Mouse (Mus musculus) CH12.LX (cell line): Measurements from ENCODE around the gene Hoxa7. TPM values are rescaled to one million over a fixed set of nuclear protein-coding genes. Genes with fewer than 3 reads are reported as not detected.

Experiments
- DNase-seq: peaks from one replicate; pipeline ENCODE4 v3.0.0-alpha.2; 2013; ENCODE audit errors: extremely low read depth
- H3K27ac ChIP-seq: 2 replicates; pipeline ENCODE4 v1.5.1; 2012; ENCODE audit warnings: low read depth, mild to moderate bottlenecking, control low read depth, moderate library complexity; ENCODE audit not compliant: insufficient read depth
- H3K27me3 ChIP-seq: replicated peaks from 2 replicates; pipeline ENCODE3; 2012; ENCODE audit warnings: inconsistent platforms
- H3K36me3 ChIP-seq, 2 experiments: replicated peaks in 1 of 2; 2 replicates each; pipeline versions ENCODE3 to v1.6.1; 2012; ENCODE audit warnings: inconsistent platforms in 1 of 2, low read length in 1 of 2, mild to moderate bottlenecking in 1 of 2, mixed read lengths in 1 of 2, moderate library complexity in 1 of 2; ENCODE audit not compliant: control insufficient read depth in 1 of 2, insufficient read depth in 1 of 2
- H3K4me1 ChIP-seq, 2 experiments: 2 replicates each; pipeline ENCODE4 v1.6.1; 2012; ENCODE audit warnings: inconsistent platforms in 1 of 2, moderate library complexity in 1 of 2; ENCODE audit not compliant: insufficient read depth in 2 of 2, control insufficient read depth in 1 of 2
- H3K4me2 ChIP-seq: 2 replicates; pipeline ENCODE4 v1.6.1; 2012; ENCODE audit warnings: low read depth, mild to moderate bottlenecking, control low read depth; ENCODE audit not compliant: poor library complexity, insufficient read depth, severe bottlenecking
- H3K4me3 ChIP-seq, 3 experiments: fragments of 150-350 bp in 1 of 3; sonication (generic) in 1 of 3; replicated peaks in 1 of 3; 2 replicates each; pipeline versions ENCODE3 to v1.5.1; 2011 to 2012; ENCODE audit warnings: low read depth in 2 of 3, low read length in 2 of 3, mild to moderate bottlenecking in 2 of 3, moderate library complexity in 2 of 3, control low read depth in 1 of 3, improper control_type of control experiment in 1 of 3, inconsistent platforms in 1 of 3, mixed read lengths in 1 of 3; ENCODE audit not compliant: poor library complexity in 1 of 3
- H3K79me2 ChIP-seq: replicated peaks from 2 replicates; pipeline ENCODE4 v1.6.1; 2012; ENCODE audit warnings: mild to moderate bottlenecking, moderate library complexity; ENCODE audit not compliant: control insufficient read depth, poor library complexity, insufficient read depth, severe bottlenecking; ENCODE audit errors: extremely low read depth
- H3K9ac ChIP-seq: 2 replicates; pipeline ENCODE4 v1.6.1; 2012; ENCODE audit warnings: low read depth, mild to moderate bottlenecking, control low read depth, moderate library complexity; ENCODE audit not compliant: insufficient read depth
- H3K9me3 ChIP-seq: replicated peaks from 2 replicates; pipeline ENCODE3; 2012; ENCODE audit warnings: low read length, inconsistent platforms, mixed read lengths
- CHD2 ChIP-seq: IDR thresholded peaks from 2 replicates; pipeline ENCODE4 v1.6.1; 2011; ENCODE audit warnings: low read length, improper control_type of control experiment
- EP300 ChIP-seq: IDR thresholded peaks from 2 replicates; pipeline ENCODE4 v1.6.1; 2011; ENCODE audit warnings: low read length, improper control_type of control experiment
- GABPA ChIP-seq: IDR thresholded peaks from 2 replicates; pipeline ENCODE4 v1.6.1; 2012; ENCODE audit warnings: low read depth, low read length, improper control_type of control experiment, inconsistent platforms; ENCODE audit not compliant: insufficient replicate concordance
- HCFC1 ChIP-seq: IDR thresholded peaks from 2 replicates; pipeline ENCODE4 v1.6.1; 2012; ENCODE audit warnings: low read depth, mild to moderate bottlenecking, inconsistent platforms, low read length, improper control_type of control experiment
- IRF4 ChIP-seq: IDR thresholded peaks from 2 replicates; pipeline ENCODE4 v1.6.1; 2014; ENCODE audit warnings: low read depth, mild to moderate bottlenecking, inconsistent platforms, low read length, improper control_type of control experiment
- JUN ChIP-seq: IDR thresholded peaks from 2 replicates; pipeline ENCODE4 v1.6.1; 2011; ENCODE audit warnings: low read depth, mild to moderate bottlenecking, low read length, improper control_type of control experiment, moderate library complexity; ENCODE audit not compliant: insufficient read depth
- JUND ChIP-seq: conservative IDR thresholded peaks from 2 replicates; pipeline ENCODE4 v1.6.1; 2011; ENCODE audit warnings: low read depth, low read length, improper control_type of control experiment
- KAT2A ChIP-seq: IDR thresholded peaks from 2 replicates; pipeline ENCODE4 v1.6.1; 2012; ENCODE audit warnings: low read length, improper control_type of control experiment, inconsistent platforms; ENCODE audit not compliant: insufficient replicate concordance
- MAX ChIP-seq: IDR thresholded peaks from 2 replicates; pipeline ENCODE4 v1.6.1; 2011; ENCODE audit warnings: low read length, improper control_type of control experiment
- MAZ ChIP-seq: IDR thresholded peaks from 2 replicates; pipeline ENCODE4 v1.6.1; 2012; ENCODE audit warnings: low read depth, mild to moderate bottlenecking, inconsistent platforms, low read length, improper control_type of control experiment, moderate library complexity
- MEF2A ChIP-seq: IDR thresholded peaks from 2 replicates; pipeline ENCODE4 v1.6.1; 2014; ENCODE audit warnings: low read depth, mild to moderate bottlenecking, inconsistent platforms, low read length, improper control_type of control experiment, borderline replicate concordance
- MXI1 ChIP-seq: IDR thresholded peaks from 2 replicates; pipeline ENCODE4 v1.6.1; 2011; ENCODE audit warnings: mild to moderate bottlenecking, low read depth, low read length, improper control_type of control experiment
- MYC ChIP-seq: IDR thresholded peaks from 2 replicates; pipeline ENCODE4 v1.6.1; 2011; ENCODE audit warnings: low read depth, mild to moderate bottlenecking, improper control_type of control experiment, low read length
- NELFE ChIP-seq: IDR thresholded peaks from 2 replicates; pipeline ENCODE4 v1.6.1; 2011; ENCODE audit warnings: low read depth, low read length, improper control_type of control experiment
- NRF1 ChIP-seq: IDR thresholded peaks from 2 replicates; pipeline ENCODE4 v1.6.1; 2014; ENCODE audit warnings: low read depth, mild to moderate bottlenecking, inconsistent platforms, low read length, improper control_type of control experiment, moderate library complexity
- PAX5 ChIP-seq: IDR thresholded peaks from 2 replicates; pipeline ENCODE4 v1.6.1; 2012; ENCODE audit warnings: low read length, inconsistent platforms, mixed read lengths
- RAD21 ChIP-seq: IDR thresholded peaks from 2 replicates; pipeline ENCODE4 v1.6.1; 2011; ENCODE audit warnings: low read depth, mild to moderate bottlenecking, low read length, improper control_type of control experiment, moderate library complexity
- RCOR1 ChIP-seq: conservative IDR thresholded peaks from 2 replicates; pipeline ENCODE4 v1.6.1; 2012; ENCODE audit warnings: low read depth, mild to moderate bottlenecking, inconsistent platforms, low read length, improper control_type of control experiment
- TCF12 ChIP-seq: IDR thresholded peaks from 2 replicates; pipeline ENCODE4 v1.6.1; 2014; ENCODE audit warnings: low read depth, mild to moderate bottlenecking, inconsistent platforms, low read length, improper control_type of control experiment
- UBTF ChIP-seq: IDR thresholded peaks from 2 replicates; pipeline ENCODE4 v1.6.1; 2012; ENCODE audit warnings: low read depth, mild to moderate bottlenecking, inconsistent platforms, low read length, improper control_type of control experiment, moderate library complexity
- ZMIZ1 ChIP-seq: IDR thresholded peaks from 2 replicates; pipeline ENCODE4 v1.6.1; 2012; ENCODE audit warnings: low read depth, mild to moderate bottlenecking, inconsistent platforms, low read length, improper control_type of control experiment
- dilution Hi-C: fragments of 300-500 bp; cut with MboI; formaldehyde crosslinking; loops from 2 replicates; pipeline ENCODE4 v1.14.3; 2020; ENCODE audit warnings: low sequenced_read_pairs; ENCODE audit not compliant: extremely low pct_unique_long_range_greater_than_20kb, extremely low pct_ligation_motif_present
- in situ Hi-C: fragments of 300-500 bp; cut with MboI; formaldehyde crosslinking; loops from 3 replicates; pipeline ENCODE4 v1.14.3; 2019; ENCODE audit warnings: low sequenced_read_pairs, low pct_ligation_motif_present, low pct_unique_long_range_greater_than_20kb, mixed read lengths
- polyA plus RNA-seq: library from polyadenylated mRNA; unstranded; fragments of >175 nt; gene quantifications from 2 replicates; pipeline ENCODE4 v1.2.1, GENCODE M21; 2012; ENCODE audit warnings: low read depth; ENCODE audit not compliant: insufficient read length
- total RNA-seq, 2 experiments: library from RNA; depleted of rRNA; stranded (reverse); fragments of 300-350 nt in 1 of 2; fragments of >200 nt in 1 of 2; gene quantifications; 2 replicates each; pipeline ENCODE4 v1.2.3; 2012 to 2014

The Hoxa7 gene
- total and polyA plus RNA-seq, 3 experiments, result 1.0 to 1.4 (median 1.1) TPM

GRCm38 (mm10) chr6:52226569-52227257, 5.1 kb upstream of the Hoxa7 start:
- dilution Hi-C loops, result no loop called here

DNA sequence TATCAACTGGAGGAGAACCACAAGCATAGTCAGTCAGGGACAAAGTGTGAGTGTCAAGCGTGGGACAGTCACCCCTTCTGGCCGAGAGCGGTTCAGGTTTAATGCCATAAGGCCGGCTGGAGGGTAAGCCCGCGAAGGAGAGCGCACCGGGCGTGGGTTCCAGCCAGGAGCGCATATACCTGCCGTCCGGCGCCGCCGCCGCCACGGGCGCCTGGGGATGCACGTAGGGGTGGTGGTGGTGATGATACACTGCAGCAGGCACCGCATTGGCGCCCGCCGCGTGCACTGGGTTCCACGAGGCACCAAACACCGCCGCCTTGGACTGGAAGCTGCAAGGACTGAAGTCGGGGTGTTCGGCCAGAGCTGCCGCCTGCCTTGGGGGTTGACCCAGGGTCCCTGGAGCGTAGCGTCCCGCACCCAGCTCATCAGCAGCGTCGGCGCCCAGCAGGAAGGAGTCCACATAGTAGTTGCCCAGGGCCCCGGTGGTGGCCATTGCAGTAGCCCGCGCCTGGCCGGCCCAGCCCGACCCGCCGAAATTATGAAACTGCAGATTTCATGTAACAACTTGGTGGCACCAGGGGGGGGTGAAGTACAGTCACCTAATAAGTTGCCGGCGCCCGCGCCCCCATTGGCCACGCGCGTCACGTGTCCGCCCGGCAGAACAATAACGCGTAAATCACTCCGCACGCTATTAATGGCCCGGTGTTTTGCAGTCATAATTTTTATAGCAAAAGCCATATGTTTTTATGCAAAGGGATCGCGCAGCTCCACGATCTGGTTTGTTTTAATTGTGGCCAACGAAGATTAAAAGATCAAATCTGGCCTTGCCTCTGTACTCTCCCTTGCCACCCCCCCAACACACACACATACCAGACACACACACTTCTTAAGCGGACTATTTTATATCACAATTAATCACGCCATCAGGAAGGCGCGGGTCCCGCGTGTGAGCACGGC, 4.2 kb upstream of the Hoxa7 start:
- in situ Hi-C loops (loop anchor here (10.0 kb wide), 2 partner anchors 641 to 1011 kb away; no protein-coding TSS in a partner anchor), dilution Hi-C loops (no loop called here)
- Histone ChIP-seq H3K4me3 (no peak overlapping the region), H3K4me2 (no peak overlapping the region), H3K36me3 (peaks cover 5 to 29% of the 10 kb centered on the region in 2 experiments), H3K4me1 (peaks cover 0 to 8% of the 10 kb centered on the region in 2 experiments; a peak in 2 of 4 replicates), H3K27ac (no peak overlapping the region), H3K27me3 (no peaks in the 10 kb centered on the region), H3K79me2 (no peaks in the 10 kb centered on the region), H3K9me3 (peaks cover 25% of the 10 kb centered on the region), H3K9ac (no peak overlapping the region)
- DNase-seq, result no peak
- TF ChIP-seq IRF4, result no peak
- no peak for TF ChIP-seq MEF2A
- TF ChIP-seq UBTF, result no peak
- TF ChIP-seq NRF1, result no peak
- TF ChIP-seq RCOR1, result no peak
- TF ChIP-seq MXI1, result no peak
- no peak for TF ChIP-seq JUND
- TF ChIP-seq NELFE, result no peak
- no peak for TF ChIP-seq GABPA
- no peak for TF ChIP-seq TCF12
- TF ChIP-seq MAX, result no peak
- TF ChIP-seq PAX5, result no peak
- TF ChIP-seq HCFC1, result no peak
- TF ChIP-seq RAD21, result no peak
- TF ChIP-seq ZMIZ1, result no peak
- TF ChIP-seq EP300, result no peak
- TF ChIP-seq JUN, result no peak
- TF ChIP-seq MYC, result no peak

More at GRCm38 (mm10) chr6:52226569-52227257, 5.1 kb upstream of the Hoxa7 start:
- Histone ChIP-seq H3K79me2 (no peaks in the 10 kb centered on the region), H3K9me3 (peaks cover 25% of the 10 kb centered on the region), H3K4me3 (no peak overlapping the region)
- TF ChIP-seq KAT2A, result no peak
- TF ChIP-seq GABPA, result no peak
- no peak for TF ChIP-seq CHD2
- TF ChIP-seq MAZ, result no peak
- TF ChIP-seq, all 38 proteins: peak for 0
- Histone ChIP-seq H3K27me3 (no peaks in the 10 kb centered on the region), H3K4me2 (no peak overlapping the region), H3K27ac (no peak overlapping the region), H3K9ac (no peak overlapping the region), H3K4me1 (peaks cover 0 to 6% of the 10 kb centered on the region in 2 experiments; a peak in 2 of 4 replicates), H3K36me3 (peaks cover 5 to 32% of the 10 kb centered on the region in 2 experiments)
- no peak for DNase-seq
- in situ Hi-C loops, result loop anchor here (10.0 kb wide), 2 partner anchors 642 to 1012 kb away; no protein-coding TSS in a partner anchor
